In genomic region chr11:117265270-117265980, GRCm38 (mm10) we compare ENCODE assay signal across 8 mouse cellular contexts.
A peak's percentile ranks its signal among the peaks of the same experiment; 100 is the strongest.
DNase-seq lines count a peak whose midpoint lies in the region; ATAC-seq and TF ChIP-seq lines count a peak whose summit lies in the region.

No protein-coding gene starts in this region.

- ATAC-seq in intestine, embryonic 14.5 days (replicated peaks; ENCODE audit: low FRiP score, low TSS enrichment, low read depth) = peak; percentile 49
- peak; percentile 46 for ATAC-seq in liver, postnatal 0 days

- H3K4me1 ChIP-seq in intestine, embryonic 14.5 days (replicated peaks; ENCODE audit: control insufficient read depth, insufficient read depth, low read length) = peaks cover 41% of the 10 kb centered on the region
- peaks cover 31% of the 10 kb centered on the region for H3K4me1 ChIP-seq in liver, postnatal 0 days (ENCODE audit: insufficient read depth)

- H3K4me2 ChIP-seq in intestine, embryonic 14.5 days (ENCODE audit: low read length) = peak overlapping the region; percentile 70
- H3K4me2 ChIP-seq in liver, postnatal 0 days (ENCODE audit: low read depth, low read length) = peak overlapping the region; percentile 82

- intact Hi-C loops in gastrocnemius, adult 2 months (cut with DNase I) = loop anchor here (2.0 kb wide), 1 partner anchor 19 kb away; no protein-coding TSS in a partner anchor

- peak overlapping the region; percentile 92 for H3K4me3 ChIP-seq in gastrocnemius, adult 2 months
- peak overlapping the region; percentile 75 for H3K4me3 ChIP-seq in intestine, embryonic 14.5 days (ENCODE audit: low read depth, low read length)
- peak overlapping the region; percentile 56 for H3K4me3 ChIP-seq in liver, postnatal 0 days (ENCODE audit: low read depth, low read length)

- peak; percentile 28; the same call in 1 of the 2 replicates for TF ChIP-seq CTCF in gastrocnemius, adult 2 months (IDR thresholded peaks at IDR 0.05)
- TF ChIP-seq CTCF in liver, postnatal 0 days (IDR thresholded peaks at IDR 0.05; ENCODE audit: low read depth) = peak; percentile 40

- H3K27ac ChIP-seq in gastrocnemius, adult 2 months = peak overlapping the region; percentile 90
- H3K27ac ChIP-seq in intestine, embryonic 14.5 days (ENCODE audit: low read depth) = peak overlapping the region; percentile 91
- H3K27ac ChIP-seq in liver, postnatal 0 days (ENCODE audit: low read depth) = peak overlapping the region; percentile 59

- no peak for TF ChIP-seq EP300 in liver, postnatal 0 days (IDR thresholded peaks at IDR 0.05; ENCODE audit: low read depth)

- H3K9ac ChIP-seq in intestine, embryonic 14.5 days (ENCODE audit: low read length) = peak overlapping the region; percentile 74
- peak overlapping the region; percentile 59; the same call in 1 of the 2 replicates for H3K9ac ChIP-seq in liver, postnatal 0 days (replicated peaks)

- H3K36me3 ChIP-seq in intestine, embryonic 14.5 days (ENCODE audit: control insufficient read depth, insufficient read depth, low read length) = no peaks in the 10 kb centered on the region
- no peaks in the 10 kb centered on the region for H3K36me3 ChIP-seq in liver, postnatal 0 days (replicated peaks; ENCODE audit: insufficient read depth, low read length)

- no peaks in the 10 kb centered on the region for H3K27me3 ChIP-seq in intestine, embryonic 14.5 days (replicated peaks; ENCODE audit: control insufficient read depth, insufficient read depth, low read length)
- 0 out of 2 replicates have a peak, but pooled peaks cover 5% of the 10 kb centered on the region for H3K27me3 ChIP-seq in liver, postnatal 0 days (ENCODE audit: insufficient read depth, low read length)

- DNase-seq in gastrocnemius, adult 2 months = peak; percentile 56
- DNase-seq in gastrocnemius, adult 8-10 months (ENCODE audit: low spot score in 2 of 2) = no peak
- DNase-seq in adrenal gland, postnatal 14 days = peak; percentile 81
- peak; percentile 61 for DNase-seq in gastrocnemius, postnatal 25 days
- DNase-seq in intestine, embryonic 14.5 days (ENCODE audit: low spot score) = no peak
- peak; percentile 59 for DNase-seq in liver, postnatal 0 days
- peak; percentile 45 for DNase-seq in ovary, postnatal 14 days (ENCODE audit: low spot score)
- DNase-seq in urinary bladder, postnatal 36 days (ENCODE audit: low spot score in 2 of 2) = no peak

- H3K9me3 ChIP-seq in intestine, embryonic 14.5 days (ENCODE audit: control insufficient read depth, low read length) = no peaks in the 10 kb centered on the region
- H3K9me3 ChIP-seq in liver, postnatal 0 days (ENCODE audit: low read length) = no peaks in the 10 kb centered on the region

- 2% methylated on average over 18 of the region's 18 CpGs for WGBS in intestine, embryonic 14.5 days
- 3% methylated on average over 18 of the region's 18 CpGs for WGBS in liver, postnatal 0 days (ENCODE audit: insufficient replicate concordance)

Comparison
In these comparisons a context has a peak if more than half of its experiments do, and no peak if none do; other contexts are left out.
1. DNase-seq: peak in gastrocnemius, adult 2 months (single experiment), adrenal gland, postnatal 14 days (single experiment), gastrocnemius, postnatal 25 days (single experiment), liver, postnatal 0 days (single experiment) and ovary, postnatal 14 days (single experiment); none in gastrocnemius, adult 8-10 months (0 of 2), intestine, embryonic 14.5 days (single experiment) and urinary bladder, postnatal 36 days (0 of 2).
2. Peak in every context shown above with its lines, with median percentiles within 50 percentile points of each other: H3K27ac ChIP-seq and H3K4me3 ChIP-seq.